Mouse (Mus musculus): Measurements from ENCODE around the gene Pld2.
"Not testable (repeated sequence)": the region's sequence is repeated elsewhere in the genome, so short reads cannot be mapped to it uniquely, and the experiment has no call there.

The Pld2 gene

GRCm38 (mm10) chr11:70539877-70540587, at the start of gene Pld2:
TSS of gene Pld2 (plus strand) at chr11:70540064.
- in situ Hi-C loops (cut with MseI, MboI), result loop anchor here (5.0 kb wide), 1 partner anchor 62 kb away; no protein-coding TSS in a partner anchor

DNA sequence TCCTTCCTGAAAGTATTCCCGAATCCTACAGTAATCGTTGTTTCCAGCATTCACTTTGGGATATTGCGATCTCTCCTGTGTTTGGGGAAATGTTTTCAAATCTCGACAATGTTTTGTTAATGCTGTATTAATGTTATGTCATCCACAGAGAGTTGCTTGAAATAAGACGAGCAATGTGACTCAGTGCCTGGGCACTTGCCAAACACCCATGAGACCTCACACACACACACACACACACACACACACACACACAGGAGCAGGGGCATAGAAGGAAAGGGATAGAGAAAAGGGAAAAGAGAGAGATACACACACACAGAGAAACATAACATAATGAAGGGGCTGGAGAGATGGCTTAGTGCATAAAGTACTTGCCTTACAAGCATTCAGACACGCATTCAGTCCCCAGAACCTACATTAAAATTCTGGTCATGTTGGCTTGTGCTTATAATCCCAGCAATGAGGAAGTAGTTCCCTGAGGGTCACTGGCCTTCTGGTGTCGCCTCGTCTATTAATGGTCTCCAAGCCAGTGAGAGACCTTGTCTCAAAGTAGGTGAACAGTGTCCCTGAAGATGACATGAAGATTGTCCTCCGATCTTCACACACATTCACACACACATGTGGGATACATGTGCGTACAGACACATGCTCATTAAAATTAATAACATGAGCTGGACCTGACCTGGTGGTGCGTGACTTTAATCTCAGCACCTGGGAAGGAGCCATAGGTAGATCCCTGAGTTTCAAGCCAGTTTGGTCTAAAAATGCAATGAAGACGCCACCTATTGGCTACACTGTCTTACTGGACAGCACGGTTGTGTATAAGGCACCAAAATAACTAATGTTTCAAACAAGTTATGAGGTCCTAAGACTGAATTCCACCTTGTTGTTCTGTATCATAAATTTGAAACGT, 40.0 kb upstream of the Pld2 start:
- in situ Hi-C loops (cut with MseI, MboI), result loop anchor here in 1 of 2 experiments (5.0 kb wide), 1 partner anchor 88 kb away; the partner anchor contains the start of gene Pelp1

DNA sequence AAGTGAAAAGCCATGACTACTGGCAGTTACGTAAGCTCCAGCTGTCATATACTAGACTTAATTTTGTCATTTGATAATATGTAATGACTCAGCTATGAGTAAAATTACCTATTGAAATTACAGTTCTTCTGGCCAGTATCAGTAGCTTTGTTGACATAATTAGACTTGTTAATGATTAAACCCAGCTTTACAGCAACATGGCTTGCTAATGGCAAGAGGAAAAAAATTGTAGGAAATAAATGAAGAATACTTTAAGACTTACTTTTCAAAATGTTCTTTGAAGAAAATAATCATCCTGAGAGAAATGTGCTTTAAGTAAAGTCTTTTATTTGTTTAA, 39.4 kb upstream of the Pld2 start:
- in situ Hi-C loops (cut with MseI, MboI), result loop anchor here in 1 of 2 experiments (5.0 kb wide), 1 partner anchor 88 kb away; the partner anchor contains the start of gene Pelp1

- in situ Hi-C loops (cut with MseI, MboI), result loop anchor here in 1 of 2 experiments (5.0 kb wide), 1 partner anchor 90 kb away; the partner anchor contains the start of gene Pelp1
Observed at GRCm38 (mm10) chr11:70502018-70502417, 37.8 kb upstream of the Pld2 start.

DNA sequence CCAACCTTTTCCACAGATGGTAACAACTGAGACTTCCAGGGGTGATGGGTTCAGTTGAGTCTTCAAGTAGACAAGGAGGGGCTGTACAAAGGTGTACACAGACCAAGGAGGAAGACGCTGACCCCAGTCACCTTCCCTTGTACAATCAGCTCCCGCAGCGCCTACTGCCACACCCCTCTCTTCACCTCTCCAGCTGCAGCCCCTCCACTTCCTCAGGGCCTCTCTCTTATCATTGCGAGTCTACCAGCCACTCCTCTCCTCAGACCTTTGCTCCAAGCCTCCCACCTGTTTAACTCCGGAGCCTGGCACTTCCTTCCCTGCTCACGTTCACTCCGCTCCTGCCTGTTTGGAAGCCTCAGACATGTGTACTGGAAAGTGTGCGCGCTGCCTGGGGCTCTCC, 34.9 kb upstream of the Pld2 start, which contains the start of gene Tm4sf5:
Gene Tm4sf5 (plus strand): TSS at position 275 of the 400 bp plus-strand sequence.
- in situ Hi-C loops (cut with MseI, MboI), result loop anchor here (5.0 kb wide), 2 partner anchors 88 to 93 kb away; partner anchors contain the start of gene Pelp1 (in 1 of the 2)

DNA sequence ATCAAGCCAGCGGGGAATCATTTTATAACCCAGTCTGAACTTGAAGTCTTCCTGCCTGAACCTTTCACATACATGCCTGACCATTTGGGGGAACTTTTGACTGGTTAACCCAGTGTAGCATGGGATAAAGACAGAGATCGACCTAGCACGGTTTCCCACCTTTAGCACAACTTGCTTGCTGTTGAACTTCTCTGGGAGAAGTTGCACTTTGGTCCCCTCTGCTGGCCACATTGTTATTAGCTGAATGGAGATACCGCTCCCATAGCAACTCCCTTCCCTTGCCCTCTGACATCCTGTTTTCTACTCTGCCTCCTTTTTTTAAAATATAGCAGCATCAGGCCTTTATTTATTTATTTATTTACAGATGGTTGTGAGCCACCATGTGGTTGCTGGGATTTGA, 33.5 kb upstream of the Pld2 start:
- in situ Hi-C loops (cut with MseI, MboI), result loop anchor here in 1 of 2 experiments (5.0 kb wide), 1 partner anchor 89 kb away; no protein-coding TSS in a partner anchor

DNA sequence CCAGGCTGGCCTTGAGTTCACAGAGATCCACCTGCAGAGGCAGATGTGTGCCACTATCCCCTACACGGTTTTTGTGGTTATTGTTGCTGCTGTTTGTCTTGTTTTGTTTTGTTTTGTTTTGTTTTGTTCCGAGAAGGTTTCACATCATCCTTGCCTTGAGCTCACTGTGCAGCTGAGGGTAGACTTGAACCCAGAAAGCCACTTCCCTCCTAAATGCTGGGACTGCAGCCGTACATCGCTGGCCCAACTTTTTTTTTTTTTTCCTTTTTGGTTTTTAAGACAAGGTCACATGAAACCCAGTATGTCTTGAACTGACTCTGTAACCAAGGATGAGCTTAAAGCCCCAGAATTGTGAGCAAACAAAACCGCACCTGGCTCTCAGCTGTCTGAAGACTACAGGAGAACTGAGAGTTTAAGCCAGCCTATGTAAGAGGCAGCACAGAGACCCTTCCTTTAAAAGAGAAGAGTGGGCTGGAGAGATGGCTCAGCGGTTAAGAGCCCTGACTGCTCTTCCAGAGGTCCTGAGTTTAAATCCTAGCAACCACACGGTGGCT, 32.8 kb upstream of the Pld2 start:
- in situ Hi-C loops (cut with MseI, MboI), result loop anchor here in 1 of 2 experiments (5.0 kb wide), 1 partner anchor 90 kb away; no protein-coding TSS in a partner anchor

DNA sequence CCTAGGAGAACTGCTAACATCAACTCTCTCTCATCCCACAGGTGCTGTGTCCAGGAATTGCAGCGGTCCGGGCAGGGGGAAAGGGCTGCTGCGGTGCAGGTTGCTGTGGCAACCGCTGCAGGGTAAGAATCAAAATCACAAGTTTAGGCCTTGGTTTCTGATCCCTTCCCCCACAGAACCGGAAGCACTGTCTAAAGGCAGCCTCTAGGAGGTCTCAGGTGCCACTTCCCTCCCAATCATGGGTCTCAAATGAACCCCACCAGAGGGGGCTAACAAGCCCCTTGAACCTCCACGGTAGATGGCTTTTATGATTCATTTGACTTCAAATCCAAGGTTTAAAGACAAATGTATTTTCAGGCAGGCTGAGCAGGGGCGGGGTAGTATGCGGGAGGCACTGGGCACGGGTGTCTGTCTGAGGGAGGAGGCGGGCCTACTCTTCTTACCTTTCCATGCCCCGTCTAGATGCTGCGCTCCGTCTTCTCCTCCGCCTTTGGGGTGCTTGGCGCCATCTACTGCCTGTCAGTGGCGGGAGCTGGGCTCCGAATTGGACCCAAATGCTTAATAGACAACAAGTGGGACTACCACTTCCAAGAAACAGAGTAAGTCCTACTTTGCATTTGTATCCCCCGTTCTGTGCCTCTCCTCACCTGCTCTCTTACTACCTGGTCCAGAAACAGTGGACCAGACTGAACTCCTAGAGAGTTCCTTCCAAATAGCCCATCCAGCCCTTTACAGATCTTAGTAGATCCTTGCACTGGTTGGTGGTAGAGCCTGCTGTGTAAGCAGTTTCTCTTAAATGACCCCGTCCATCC, 29.9 kb upstream of the Pld2 start:
- in situ Hi-C loops (cut with MseI, MboI), result loop anchor here in 1 of 2 experiments (5.0 to 10.0 kb wide), 2 partner anchors 93 to 115 kb away; no protein-coding TSS in a partner anchor

GRCm38 (mm10) chr11:70511242-70511641, 28.6 kb upstream of the Pld2 start:
- in situ Hi-C loops (cut with MseI, MboI), result loop anchor here in 1 of 2 experiments (10.0 kb wide), 1 partner anchor 114 kb away; no protein-coding TSS in a partner anchor

DNA sequence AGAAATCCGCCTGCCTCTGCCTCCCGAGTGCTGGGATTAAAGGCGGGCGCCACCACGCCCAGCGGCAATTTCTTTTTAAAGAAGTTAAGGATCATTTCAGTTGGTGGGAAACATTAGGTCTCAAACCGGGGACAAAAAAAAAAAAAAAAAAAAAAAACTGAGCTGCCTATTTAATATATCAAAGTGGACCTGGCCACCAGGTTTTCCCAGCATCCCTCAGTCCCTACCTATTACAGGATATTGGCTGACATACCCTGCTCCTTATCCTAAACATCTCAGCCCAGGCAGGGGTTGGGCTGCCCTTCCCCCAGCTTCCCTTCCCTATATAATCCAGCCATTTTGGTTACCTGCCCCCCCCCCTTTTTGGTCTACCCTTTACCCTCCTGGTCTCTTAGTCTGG, 28.0 kb upstream of the Pld2 start:
- in situ Hi-C loops (cut with MseI, MboI), result loop anchor here in 1 of 2 experiments (10.0 kb wide), 1 partner anchor 113 kb away; no protein-coding TSS in a partner anchor

DNA sequence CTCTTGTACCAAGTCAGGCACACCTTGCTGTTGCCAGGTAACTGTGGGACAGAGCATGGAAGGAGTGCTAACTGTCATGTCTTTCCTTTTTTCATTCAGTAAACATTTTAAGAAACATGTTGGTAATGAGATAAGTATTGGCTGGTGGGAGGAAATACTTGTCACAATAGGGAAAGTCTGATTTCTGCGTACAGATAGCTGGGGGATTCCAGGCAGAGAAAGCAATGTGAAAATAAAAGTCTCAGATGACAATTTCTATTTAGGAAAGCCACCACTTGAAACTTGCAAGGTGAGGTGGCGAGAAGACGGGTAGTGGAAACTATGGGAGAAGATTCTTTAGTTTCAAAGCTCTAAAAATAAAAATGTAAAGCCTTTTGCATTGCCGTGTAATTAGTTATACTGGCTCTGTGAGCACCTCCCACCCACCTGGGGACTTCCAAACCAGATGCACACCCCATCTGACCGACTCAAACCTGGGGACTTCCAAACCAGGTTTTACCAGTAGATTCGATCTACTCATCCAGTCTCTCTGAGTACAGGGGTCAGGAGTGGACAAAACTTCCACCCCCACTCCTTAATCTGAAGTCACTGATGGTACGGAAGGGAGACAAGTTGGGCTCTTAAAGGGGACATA, 27.0 kb upstream of the Pld2 start:
- in situ Hi-C loops (cut with MseI, MboI), result loop anchor here in 1 of 2 experiments (10.0 kb wide), 1 partner anchor 112 kb away; no protein-coding TSS in a partner anchor

DNA sequence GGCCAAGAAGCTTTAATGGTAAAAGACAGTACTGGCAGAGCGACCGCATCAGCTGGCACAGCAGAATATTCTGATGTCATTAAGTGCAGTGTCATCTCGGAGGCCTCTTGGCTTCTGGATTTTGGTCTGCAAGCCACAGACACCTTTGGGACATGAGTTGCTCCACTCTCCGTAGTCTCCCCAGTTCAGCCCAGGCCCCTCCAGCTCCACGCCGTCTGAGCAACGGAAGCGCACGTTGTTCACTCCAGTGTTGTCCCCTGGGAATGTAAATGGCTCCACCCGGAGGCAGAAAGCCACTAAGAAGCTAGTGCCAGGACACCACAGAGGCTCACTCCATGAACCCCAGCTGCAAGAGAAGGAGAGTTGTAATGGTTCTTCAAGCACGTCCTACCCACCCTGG, 26.3 kb upstream of the Pld2 start:
- in situ Hi-C loops (cut with MseI, MboI), result loop anchor here in 1 of 2 experiments (10.0 kb wide), 1 partner anchor 111 kb away; no protein-coding TSS in a partner anchor

GRCm38 (mm10) chr11:70514288-70514687, 25.6 kb upstream of the Pld2 start, which contains the start of gene Vmo1:
TSS of gene Vmo1 (minus strand) at chr11:70514616.
- in situ Hi-C loops (cut with MseI, MboI), result loop anchor here in 1 of 2 experiments (10.0 kb wide), 1 partner anchor 111 kb away; no protein-coding TSS in a partner anchor

GRCm38 (mm10) chr11:70516352-70516751, 23.5 kb upstream of the Pld2 start:
- in situ Hi-C loops (cut with MseI, MboI), result loop anchor here in 1 of 2 experiments (10.0 kb wide), 1 partner anchor 108 kb away; no protein-coding TSS in a partner anchor

- in situ Hi-C loops (cut with MseI, MboI), result loop anchor here in 1 of 2 experiments (10.0 kb wide), 1 partner anchor 106 kb away; no protein-coding TSS in a partner anchor
Observed at GRCm38 (mm10) chr11:70518436-70518835, 21.4 kb upstream of the Pld2 start.

GRCm38 (mm10) chr11:70518923-70519322, 20.9 kb upstream of the Pld2 start, which contains the start of gene Gltpd2:
TSS of gene Gltpd2 (plus strand) at chr11:70519196.
- in situ Hi-C loops (cut with MseI, MboI), result loop anchor here in 1 of 2 experiments (10.0 kb wide), 1 partner anchor 106 kb away; no protein-coding TSS in a partner anchor

GRCm38 (mm10) chr11:70520178-70520769, 19.6 kb upstream of the Pld2 start:
- in situ Hi-C loops (cut with MseI, MboI), result no loop called here

GRCm38 (mm10) chr11:70523306-70523989, 16.4 kb upstream of the Pld2 start:
- in situ Hi-C loops (cut with MseI, MboI), result not testable (repeated sequence)
